Mouse (Mus musculus): ENCODE data around the gene Pank2. TPM values are rescaled to one million over a fixed set of nuclear protein-coding genes. Genes with fewer than 3 reads are reported as not detected.
A peak's percentile ranks its signal among the peaks of the same experiment; 100 is the strongest.

Pank2 gene
- polyA plus RNA-seq, 1 experiment from 2014 or later = 21.7 TPM

DNA sequence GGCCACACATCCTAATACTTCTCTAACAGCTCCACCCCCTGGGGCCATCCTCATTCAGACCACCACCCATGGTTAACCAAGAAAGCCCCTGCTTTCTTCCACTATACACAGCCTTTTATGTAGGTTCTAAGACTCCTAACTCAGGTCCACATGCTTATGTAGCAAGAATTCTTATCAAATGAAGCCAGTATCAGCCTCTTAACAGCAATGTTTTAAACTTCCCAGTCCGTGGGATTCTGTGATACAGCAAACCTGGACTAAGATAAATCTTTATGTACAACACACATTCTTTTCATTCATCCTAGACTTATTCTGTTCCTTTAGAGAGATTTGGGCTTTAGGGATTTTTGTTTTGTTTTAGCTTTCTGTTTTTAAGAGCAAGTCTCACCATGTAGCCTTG, 61.4 kb downstream of the Pank2 start:
- Histone ChIP-seq H3K4me1 (replicated peaks) (peaks cover 16% of the 10 kb centered on the region; the same call in 1 of the 2 replicates), H3K27ac (replicated peaks) (no peak overlapping the region), H3K9ac (no peak overlapping the region), H3K4me2 (no peak overlapping the region), H3K27me3 (no peaks in the 10 kb centered on the region), H3K36me3 (replicated peaks) (no peaks in the 10 kb centered on the region), H3K4me3 (replicated peaks) (no peak overlapping the region), H3K9me3 (replicated peaks) (no peaks in the 10 kb centered on the region)
- 23% methylated on average over 1 of the region's 1 CpGs for WGBS (ENCODE audit: insufficient replicate concordance)
- no peak for ATAC-seq (ENCODE audit: insufficient read depth)

DNA sequence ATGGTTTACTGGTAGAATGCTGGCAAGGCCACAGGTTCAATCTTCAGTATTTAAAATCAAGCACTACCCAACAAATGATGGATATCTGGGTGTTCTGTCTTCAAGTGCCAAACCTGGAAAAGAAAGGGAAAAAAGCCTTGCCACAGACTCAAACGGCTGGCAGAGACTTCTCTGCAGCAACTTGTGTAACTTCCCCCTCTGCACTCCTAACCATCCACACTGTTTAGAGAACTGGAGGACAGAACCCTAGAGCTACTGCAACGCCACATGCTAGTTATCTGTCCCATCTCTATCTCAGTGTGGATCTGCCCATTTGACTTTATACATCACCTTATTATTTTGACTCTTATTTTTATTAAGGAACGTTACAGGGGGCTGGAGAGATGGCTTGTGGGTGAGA, 63.7 kb downstream of the Pank2 start:
- WGBS (ENCODE audit: insufficient replicate concordance) = 27% methylated on average over 3 of the region's 3 CpGs
- H3K9me3 ChIP-seq (replicated peaks) = no peaks in the 10 kb centered on the region
- H3K27me3 ChIP-seq = no peaks in the 10 kb centered on the region
- no peaks in the 10 kb centered on the region for H3K36me3 ChIP-seq (replicated peaks)
- H3K4me1 ChIP-seq (replicated peaks) = peaks cover 14% of the 10 kb centered on the region
- 0 out of 2 replicates have a peak overlapping the region, but pooled peaks have one; percentile 2 for H3K27ac ChIP-seq (replicated peaks)
- no peak overlapping the region for H3K4me2 ChIP-seq
- H3K9ac ChIP-seq = no peak overlapping the region
- no peak for ATAC-seq (ENCODE audit: insufficient read depth)
- H3K4me3 ChIP-seq (replicated peaks) = no peak overlapping the region

DNA sequence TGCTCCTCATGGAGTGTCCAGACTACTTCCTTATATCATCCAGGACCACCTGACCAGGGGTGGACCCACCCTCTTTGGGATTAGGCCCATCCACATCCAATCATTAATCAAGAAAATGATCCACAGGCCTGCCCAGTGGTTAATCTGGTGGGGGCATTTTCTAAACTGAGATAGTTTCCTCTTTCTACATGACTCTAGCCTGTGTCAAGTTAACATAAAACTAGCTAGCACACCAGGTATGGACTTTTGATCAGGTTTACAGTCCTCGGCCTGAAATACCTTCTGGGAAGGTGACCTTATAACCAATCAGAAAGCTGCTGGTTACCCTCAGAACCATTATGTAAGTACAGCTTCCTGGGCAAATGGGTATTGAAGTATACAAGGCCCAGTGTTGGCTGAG, 66.7 kb downstream of the Pank2 start:
- no peaks in the 10 kb centered on the region for H3K9me3 ChIP-seq (replicated peaks)
- ATAC-seq (ENCODE audit: insufficient read depth) = no peak

DNA sequence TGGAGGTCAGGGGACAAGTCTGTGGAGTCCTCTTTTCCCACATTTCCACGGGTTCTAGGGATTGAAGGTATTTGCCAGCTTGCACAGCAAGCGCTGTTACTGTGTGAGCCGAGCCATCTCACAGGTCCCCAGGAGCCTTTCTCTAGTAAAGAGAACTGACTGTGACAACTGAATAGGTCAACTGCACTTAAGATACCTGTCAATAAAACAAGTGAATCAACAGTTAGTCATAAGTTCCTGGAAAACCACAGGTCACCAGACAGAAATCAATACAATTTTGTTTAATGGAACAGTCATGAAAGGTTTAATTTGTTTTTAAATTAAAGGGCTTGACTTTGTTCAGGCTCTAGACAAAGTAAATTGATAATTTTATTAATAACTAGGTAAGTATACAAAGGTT, 68.3 kb downstream of the Pank2 start:
- ATAC-seq (ENCODE audit: insufficient read depth) = no peak
- no peaks in the 10 kb centered on the region for H3K36me3 ChIP-seq (replicated peaks)
- WGBS (ENCODE audit: insufficient replicate concordance) = 66% methylated on average over 3 of the region's 3 CpGs
- H3K4me2 ChIP-seq = no peak overlapping the region
- no peaks in the 10 kb centered on the region for H3K9me3 ChIP-seq (replicated peaks)
- H3K27me3 ChIP-seq = no peaks in the 10 kb centered on the region
- H3K4me1 ChIP-seq (replicated peaks) = no peaks in the 10 kb centered on the region; the same call in 1 of the 2 replicates
- H3K27ac ChIP-seq (replicated peaks) = no peak overlapping the region
- H3K9ac ChIP-seq = no peak overlapping the region
- no peak overlapping the region for H3K4me3 ChIP-seq (replicated peaks)

More for the DNA sequence above, 66.7 kb downstream of the Pank2 start:
- H3K4me1 ChIP-seq (replicated peaks) = peaks cover under 1% of the 10 kb centered on the region
- no peak overlapping the region for H3K4me3 ChIP-seq (replicated peaks)
- H3K27me3 ChIP-seq = no peaks in the 10 kb centered on the region
- 53% methylated on average over 1 of the region's 1 CpGs for WGBS (ENCODE audit: insufficient replicate concordance)
- no peak overlapping the region for H3K9ac ChIP-seq
- no peak overlapping the region for H3K27ac ChIP-seq (replicated peaks)
- H3K4me2 ChIP-seq = no peak overlapping the region
- no peaks in the 10 kb centered on the region for H3K36me3 ChIP-seq (replicated peaks)

DNA sequence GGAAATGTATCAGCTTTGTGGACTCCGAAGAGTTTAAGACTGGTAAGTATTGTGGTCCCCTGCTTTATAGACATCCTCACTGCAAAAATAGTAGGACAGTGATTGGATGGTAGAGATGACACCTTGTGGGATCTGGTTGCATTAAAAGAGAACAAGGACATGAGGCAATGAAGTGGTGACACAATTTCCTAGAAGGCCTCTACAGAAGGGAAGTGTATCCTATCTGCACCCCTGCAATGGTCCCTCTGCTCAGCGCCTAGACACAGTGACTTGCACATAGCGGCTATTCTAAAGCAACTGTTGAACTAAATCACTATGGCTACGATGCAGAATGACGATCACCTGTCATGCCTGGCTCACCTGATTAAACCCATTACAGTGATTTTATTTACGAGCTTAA, 75.3 kb downstream of the Pank2 start:
- no peak overlapping the region for H3K9ac ChIP-seq
- ATAC-seq (ENCODE audit: insufficient read depth) = no peak
- H3K36me3 ChIP-seq (replicated peaks) = no peaks in the 10 kb centered on the region
- no peak overlapping the region for H3K27ac ChIP-seq (replicated peaks)
- no peak overlapping the region for H3K4me2 ChIP-seq
- H3K4me1 ChIP-seq (replicated peaks) = no peaks in the 10 kb centered on the region; the same call in 1 of the 2 replicates
- H3K9me3 ChIP-seq (replicated peaks) = no peaks in the 10 kb centered on the region
- H3K4me3 ChIP-seq (replicated peaks) = no peak overlapping the region
- H3K27me3 ChIP-seq = no peaks in the 10 kb centered on the region
- 57% methylated on average over 6 of the region's 6 CpGs for WGBS (ENCODE audit: insufficient replicate concordance)

DNA sequence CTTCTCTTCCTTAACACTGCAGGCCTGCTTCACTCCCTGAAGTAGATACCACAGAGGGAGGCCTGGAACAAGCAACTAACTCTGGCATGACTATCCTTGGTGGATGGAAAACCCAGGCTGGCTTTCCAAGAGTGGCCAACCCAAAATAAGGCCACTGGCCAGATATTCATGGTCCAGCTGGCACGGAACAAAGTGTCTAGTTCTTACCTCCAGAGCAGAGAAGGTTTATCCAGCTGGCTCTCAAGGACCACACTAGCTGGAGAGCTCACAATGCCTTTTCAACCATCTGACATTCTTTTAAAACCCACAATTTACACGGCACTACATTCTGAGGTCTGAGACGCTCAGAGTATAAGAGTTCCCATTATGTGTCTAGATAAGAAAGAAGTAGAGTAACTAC, 82.2 kb downstream of the Pank2 start:
- Histone ChIP-seq H3K9ac (no peak overlapping the region), H3K9me3 (replicated peaks) (no peaks in the 10 kb centered on the region), H3K27ac (replicated peaks) (no peak overlapping the region), H3K36me3 (replicated peaks) (no peaks in the 10 kb centered on the region), H3K4me1 (replicated peaks) (no peaks in the 10 kb centered on the region; the same call in 1 of the 2 replicates), H3K4me3 (replicated peaks) (no peak overlapping the region), H3K27me3 (no peaks in the 10 kb centered on the region), H3K4me2 (no peak overlapping the region)
- no peak for ATAC-seq (ENCODE audit: insufficient read depth)
- 60% methylated on average over 3 of the region's 3 CpGs for WGBS (ENCODE audit: insufficient replicate concordance)

DNA sequence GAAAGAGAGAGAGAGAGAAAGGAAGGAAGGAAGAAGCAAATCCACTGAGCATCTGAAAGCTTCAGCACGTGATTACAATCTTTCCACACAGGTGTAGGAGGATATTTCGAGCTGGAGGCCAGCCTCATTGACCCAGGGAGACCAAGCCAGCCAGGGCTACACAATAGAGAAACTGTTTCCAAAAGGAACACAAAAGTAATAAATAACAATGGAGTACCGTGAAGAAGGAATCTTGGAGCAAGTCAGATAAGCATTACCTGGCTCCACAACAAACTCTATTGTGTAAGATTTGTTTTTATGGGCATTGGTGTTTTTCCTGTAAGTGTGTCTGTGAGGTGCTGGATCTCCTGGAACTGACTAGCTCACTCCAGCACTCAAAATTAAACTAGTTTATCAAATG, 83.3 kb downstream of the Pank2 start:
- Histone ChIP-seq H3K4me1 (replicated peaks) (no peaks in the 10 kb centered on the region), H3K27ac (replicated peaks) (no peak overlapping the region), H3K9ac (no peak overlapping the region), H3K4me3 (replicated peaks) (no peak overlapping the region), H3K4me2 (no peak overlapping the region), H3K36me3 (replicated peaks) (no peaks in the 10 kb centered on the region), H3K9me3 (replicated peaks) (no peaks in the 10 kb centered on the region), H3K27me3 (no peaks in the 10 kb centered on the region)
- no peak for ATAC-seq (ENCODE audit: insufficient read depth)
- 38% methylated on average over 3 of the region's 3 CpGs for WGBS (ENCODE audit: insufficient replicate concordance)

Small RNAs within 50 kb of the gene (microRNA-seq; reads per million reads assigned to microRNA genes)
- gene Mir103-2 = 112 reads per million, percentile 55 among the genes with 10 or more reads in this experiment

Other genes starting within 250 kb of the Pank2 start
- gene Gfra4, start 219.4 kb upstream of the Pank2 start, polyA plus RNA-seq (2015; fragmentation: Nextera tagmentation; extraction: Ambion mirVana) = 0.23 and 0.37 TPM in 2 replicates
- 0.62 and 0.86 TPM in 2 replicates for gene Adam33, start 198.7 kb upstream of the Pank2 start, polyA plus RNA-seq (2015; fragmentation: Nextera tagmentation; extraction: Ambion mirVana)
- 1.5 and 1.7 TPM in 2 replicates for gene Siglec1, start 175.7 kb upstream of the Pank2 start, polyA plus RNA-seq (2015; fragmentation: Nextera tagmentation; extraction: Ambion mirVana)
- 1.8 and 1.9 TPM in 2 replicates for gene Hspa12b, start 135.2 kb upstream of the Pank2 start, polyA plus RNA-seq (2015; fragmentation: Nextera tagmentation; extraction: Ambion mirVana)
- not detected in 2 replicates for gene Gm11037, start 129.0 kb upstream of the Pank2 start, polyA plus RNA-seq (2015; fragmentation: Nextera tagmentation; extraction: Ambion mirVana)
- 135 and 147 TPM in 2 replicates for gene 1700037H04Rik, start 102.4 kb upstream of the Pank2 start, polyA plus RNA-seq (2015; fragmentation: Nextera tagmentation; extraction: Ambion mirVana)
- 4.1 and 5.4 TPM in 2 replicates for gene Cenpb, start 82.4 kb upstream of the Pank2 start, polyA plus RNA-seq (2015; fragmentation: Nextera tagmentation; extraction: Ambion mirVana)
- gene Cdc25b, start 75.5 kb upstream of the Pank2 start, polyA plus RNA-seq (2015; fragmentation: Nextera tagmentation; extraction: Ambion mirVana) = 236 and 279 TPM in 2 replicates
- 1.6 and 1.8 TPM in 2 replicates for gene Spef1, start 75.2 kb upstream of the Pank2 start, polyA plus RNA-seq (2015; fragmentation: Nextera tagmentation; extraction: Ambion mirVana)
- 16.6 and 18.3 TPM in 2 replicates for gene Ap5s1, start 55.4 kb upstream of the Pank2 start, polyA plus RNA-seq (2015; fragmentation: Nextera tagmentation; extraction: Ambion mirVana)
- gene Mavs, start 28.4 kb upstream of the Pank2 start, polyA plus RNA-seq (2015; fragmentation: Nextera tagmentation; extraction: Ambion mirVana) = 29.8 and 33.5 TPM in 2 replicates
- 0.48 and 0.67 TPM in 2 replicates for gene Rnf24, start 90.4 kb downstream of the Pank2 start, polyA plus RNA-seq (2015; fragmentation: Nextera tagmentation; extraction: Ambion mirVana)
- 106 and 117 TPM in 2 replicates for gene Smox, start 229.0 kb downstream of the Pank2 start, polyA plus RNA-seq (2015; fragmentation: Nextera tagmentation; extraction: Ambion mirVana)